Mouse (Mus musculus) forebrain, embryonic 11.5 days (tissue): ENCODE measurements at regions not wholly inside any gene's neighbourhood (a gene's known extent, or its start where the extent isn't known, plus 50 kb on each side); places are given as distances from the start of the nearest gene placed in this dataset.

ENCODE experiments used
- ATAC-seq: fragments of 200-750 bp; cut with Nextera tagmentation; replicated peaks from 2 replicates; pipeline ENCODE4 v1.8.0; 2017; ENCODE audit warnings: moderate TSS enrichment; ENCODE audit not compliant: low FRiP score
- DNase-seq: peaks from one replicate; pipeline ENCODE4 v3.0.0-alpha.2; 2017; ENCODE audit warnings: low spot score
- H3K27ac ChIP-seq: fragments of 300-500 bp; sonication (generic); 2 replicates; pipeline ENCODE4 v1.5.1; 2014; ENCODE audit warnings: low read depth, low read length
- H3K27me3 ChIP-seq: fragments of 300-500 bp; sonication (generic); 2 replicates; pipeline ENCODE4 v1.6.1; 2014; ENCODE audit warnings: mild to moderate bottlenecking, low read length, mixed read lengths; ENCODE audit not compliant: control insufficient read depth, insufficient read depth
- H3K36me3 ChIP-seq: fragments of 300-500 bp; sonication (generic); 2 replicates; pipeline ENCODE4 v1.6.1; 2014; ENCODE audit warnings: mild to moderate bottlenecking, low read length, moderate library complexity, mixed read lengths; ENCODE audit not compliant: control insufficient read depth, insufficient read depth
- H3K4me1 ChIP-seq: fragments of 300-500 bp; sonication (generic); replicated peaks from 2 replicates; pipeline ENCODE4 v1.6.1; 2014; ENCODE audit warnings: low read length, mixed read lengths; ENCODE audit not compliant: control insufficient read depth, insufficient read depth
- H3K4me2 ChIP-seq: fragments of 300-500 bp; sonication (generic); 2 replicates; pipeline ENCODE4 v1.6.1; 2014; ENCODE audit warnings: low read depth, mild to moderate bottlenecking, low read length, moderate library complexity, mixed read lengths; ENCODE audit not compliant: severe bottlenecking
- H3K4me3 ChIP-seq: fragments of 300-500 bp; sonication (generic); 2 replicates; pipeline ENCODE4 v1.5.1; 2014; ENCODE audit warnings: low read depth, low read length
- H3K9ac ChIP-seq: fragments of 300-500 bp; sonication (generic); 2 replicates; pipeline ENCODE4 v1.6.1; 2014; ENCODE audit warnings: low read length
- H3K9me3 ChIP-seq: fragments of 300-500 bp; sonication (generic); 2 replicates; pipeline ENCODE4 v1.6.1; 2016; ENCODE audit warnings: low read length, mixed read lengths; ENCODE audit not compliant: control insufficient read depth
- WGBS: fragments of 180-500 bp; shearing (Covaris S2); extraction: QIAGEN DNeasy Blood & Tissue Kit; methylation state at CpG from one replicate; pipeline ENCODE4 v1.1.7; 2014; 5-methylcytosine and 5-hydroxymethylcytosine counted together

DNA sequence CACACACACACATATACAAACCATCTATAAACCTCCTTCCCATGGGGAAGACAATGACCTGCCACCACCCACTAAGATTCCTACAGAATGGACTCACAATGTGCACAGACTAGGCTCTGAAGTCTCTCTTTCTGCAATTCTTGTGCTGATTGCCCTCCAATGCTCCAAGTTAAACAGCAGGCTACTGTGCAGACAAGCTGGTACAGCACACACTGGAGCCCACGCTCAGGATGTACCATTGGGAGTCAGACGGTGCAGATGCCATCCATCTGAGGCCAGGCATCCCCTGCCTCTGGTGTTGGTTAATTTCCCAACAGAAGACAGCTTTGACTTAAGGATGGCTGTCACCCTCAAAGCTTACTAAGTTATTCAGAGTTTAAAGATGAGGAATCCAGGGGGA lies 236.1 kb downstream of the Opa1 start:
- Histone ChIP-seq H3K4me1 (peaks cover 6% of the 10 kb centered on the region; the same call in 1 of the 2 replicates), H3K4me3 (no peak overlapping the region), H3K9me3 (no peaks in the 10 kb centered on the region), H3K4me2 (no peak overlapping the region), H3K36me3 (no peaks in the 10 kb centered on the region), H3K27me3 (peaks cover 4% of the 10 kb centered on the region), H3K27ac (no peak overlapping the region), H3K9ac (no peak overlapping the region)
- no peak for DNase-seq
- WGBS: 90% methylated on average over 2 of the region's 2 CpGs
- no peak for ATAC-seq

DNA sequence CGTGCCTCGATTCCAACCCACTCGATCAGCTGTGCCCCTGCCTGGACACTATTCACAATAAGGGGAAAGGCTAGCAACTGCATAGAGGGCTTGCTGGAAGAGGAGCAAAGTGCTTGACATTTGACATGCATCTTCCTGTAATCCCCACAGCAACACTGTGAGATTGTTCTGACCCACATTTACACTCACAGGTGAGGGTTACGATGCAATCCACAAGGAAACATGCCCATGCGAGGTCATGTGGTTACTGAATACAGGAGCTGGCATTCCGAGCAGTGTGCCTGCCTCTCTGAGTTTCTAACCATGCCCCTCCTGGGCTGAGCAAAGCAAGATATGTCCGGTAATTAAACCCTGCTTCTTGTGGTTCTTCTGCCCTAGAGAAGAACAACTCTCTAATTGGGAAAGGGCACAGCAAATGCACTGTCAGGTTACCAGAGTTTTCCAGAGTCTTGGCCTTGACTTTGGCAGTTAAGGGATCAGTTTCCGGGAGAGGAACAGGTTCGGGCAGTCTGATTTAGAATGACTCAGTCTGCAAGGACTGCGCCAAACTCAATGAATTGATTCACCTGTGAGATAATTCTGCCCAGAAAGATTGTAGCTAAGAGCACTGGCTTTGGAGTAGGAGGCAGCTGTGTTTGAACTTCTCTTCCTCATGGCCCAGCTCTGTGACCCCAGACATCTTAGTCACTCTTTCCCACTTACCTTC lies 236.7 kb downstream of the Opa1 start:
- H3K4me1 ChIP-seq: peaks cover 6% of the 10 kb centered on the region; the same call in 1 of the 2 replicates
- H3K27me3 ChIP-seq: peaks cover 4% of the 10 kb centered on the region
- no peak overlapping the region for H3K4me2 ChIP-seq
- H3K9ac ChIP-seq: no peak overlapping the region
- no peaks in the 10 kb centered on the region for H3K9me3 ChIP-seq
- no peak overlapping the region for H3K27ac ChIP-seq
- H3K4me3 ChIP-seq: no peak overlapping the region
- no peak for DNase-seq
- 84% methylated on average over 10 of the region's 10 CpGs for WGBS
- no peak for ATAC-seq
- H3K36me3 ChIP-seq: no peaks in the 10 kb centered on the region

GRCm38 (mm10) chr16:29816681-29817369 lies 237.7 kb downstream of the Opa1 start:
- H3K27me3 ChIP-seq: peaks cover 4% of the 10 kb centered on the region
- peaks cover 6% of the 10 kb centered on the region; the same call in 1 of the 2 replicates for H3K4me1 ChIP-seq
- DNase-seq (no peak), ATAC-seq (no peak)
- no peak overlapping the region for H3K4me3 ChIP-seq
- H3K9ac ChIP-seq: no peak overlapping the region
- H3K36me3 ChIP-seq: no peaks in the 10 kb centered on the region
- 81% methylated on average over 10 of the region's 10 CpGs for WGBS
- no peak overlapping the region for H3K4me2 ChIP-seq
- no peaks in the 10 kb centered on the region for H3K9me3 ChIP-seq
- no peak overlapping the region for H3K27ac ChIP-seq

DNA sequence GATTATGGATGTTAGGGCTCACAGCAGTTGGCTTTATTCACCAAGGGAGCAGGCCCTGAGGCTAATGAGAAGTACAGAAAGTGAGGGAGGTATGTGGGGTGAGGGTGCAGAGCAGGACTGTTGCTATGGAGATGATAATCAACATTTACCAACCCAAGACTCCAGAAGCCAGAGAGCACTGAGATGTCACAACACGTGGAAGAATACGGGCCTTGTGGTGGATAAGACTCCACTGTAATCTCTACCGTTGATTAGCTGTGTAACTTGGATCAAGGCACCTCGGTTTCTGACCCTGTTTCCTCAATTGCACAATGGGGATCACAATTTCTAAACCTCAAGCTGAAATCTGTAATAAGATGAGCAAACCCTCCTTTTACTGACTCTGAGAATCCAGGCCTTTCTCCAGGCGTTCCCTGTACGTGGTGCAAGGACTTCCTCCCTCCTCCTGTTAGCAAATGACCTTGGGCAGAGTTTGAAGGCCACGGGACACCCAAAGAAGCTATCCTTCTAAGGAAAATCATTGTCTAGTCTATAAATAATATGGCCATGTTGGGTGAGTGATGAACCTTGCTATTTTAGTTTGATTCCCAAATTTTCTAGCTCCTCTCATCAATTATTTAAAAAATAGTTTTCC lies 239.8 kb downstream of the Opa1 start:
- Histone ChIP-seq H3K4me2 (no peak overlapping the region), H3K36me3 (no peaks in the 10 kb centered on the region), H3K4me1 (no peaks in the 10 kb centered on the region; the same call in 1 of the 2 replicates), H3K27me3 (no peaks in the 10 kb centered on the region), H3K9me3 (no peaks in the 10 kb centered on the region), H3K4me3 (no peak overlapping the region), H3K9ac (no peak overlapping the region), H3K27ac (no peak overlapping the region)
- DNase-seq (peak; percentile 18), ATAC-seq (no peak)
- WGBS: 64% methylated on average over 7 of the region's 7 CpGs

DNA sequence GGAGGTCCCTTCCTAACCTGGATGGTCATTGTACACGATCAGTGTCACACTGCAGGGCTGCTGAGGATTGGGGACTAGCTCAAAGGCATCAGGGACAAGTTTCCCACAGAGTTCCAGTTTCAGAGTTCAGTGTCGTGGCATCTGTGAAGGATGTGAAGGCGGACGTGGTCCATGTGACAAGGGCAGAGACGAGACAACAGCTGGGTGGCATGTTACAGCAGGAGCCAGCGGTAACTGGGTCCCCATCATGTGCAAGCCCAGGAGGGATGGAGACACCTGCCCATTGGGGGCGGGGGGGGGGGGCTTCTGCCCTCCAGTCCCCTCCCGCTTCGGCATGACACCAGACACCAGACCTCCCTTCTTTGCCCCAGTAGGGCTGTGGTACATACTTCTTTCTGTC lies 241.6 kb downstream of the Opa1 start:
- ATAC-seq (no peak), DNase-seq (peak; percentile 41)
- no peaks in the 10 kb centered on the region for H3K9me3 ChIP-seq
- no peak overlapping the region for H3K27ac ChIP-seq
- WGBS: 79% methylated on average over 9 of the region's 9 CpGs
- H3K4me1 ChIP-seq: no peaks in the 10 kb centered on the region
- no peak overlapping the region for H3K4me3 ChIP-seq
- H3K4me2 ChIP-seq: no peak overlapping the region
- H3K9ac ChIP-seq: no peak overlapping the region
- H3K36me3 ChIP-seq: no peaks in the 10 kb centered on the region
- H3K27me3 ChIP-seq: no peaks in the 10 kb centered on the region

DNA sequence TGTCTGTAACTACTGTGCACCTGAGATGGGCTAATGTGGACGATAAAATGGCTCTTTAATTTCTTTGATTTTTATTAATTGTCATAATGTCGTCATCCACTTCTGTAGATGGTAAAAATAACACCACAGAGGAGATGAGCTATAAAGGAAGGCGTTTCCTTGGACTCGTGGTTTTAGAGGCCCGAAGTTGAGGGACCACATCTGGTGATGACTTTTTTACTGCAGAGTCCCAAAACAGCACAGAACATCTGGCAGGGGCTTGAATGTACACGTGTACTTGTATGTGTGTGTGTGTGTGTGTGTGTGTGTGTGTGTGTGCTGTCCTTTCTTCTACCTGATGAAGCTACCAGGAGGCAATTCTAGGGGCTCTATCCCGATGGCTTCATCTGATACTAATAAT lies 242.1 kb upstream of the Hes1 start:
- ATAC-seq (no peak), DNase-seq (peak; percentile 8)
- Histone ChIP-seq H3K9ac (no peak overlapping the region), H3K4me1 (no peaks in the 10 kb centered on the region), H3K27ac (no peak overlapping the region), H3K27me3 (no peaks in the 10 kb centered on the region), H3K4me2 (no peak overlapping the region), H3K4me3 (no peak overlapping the region), H3K9me3 (no peaks in the 10 kb centered on the region), H3K36me3 (no peaks in the 10 kb centered on the region)
- WGBS: 88% methylated on average over 7 of the region's 7 CpGs

GRCm38 (mm10) chr16:29822843-29823401 lies 241.3 kb upstream of the Hes1 start:
- DNase-seq (peak; percentile 37), ATAC-seq (no peak)
- Histone ChIP-seq H3K4me2 (no peak overlapping the region), H3K4me1 (no peaks in the 10 kb centered on the region), H3K27me3 (no peaks in the 10 kb centered on the region), H3K27ac (no peak overlapping the region), H3K36me3 (no peaks in the 10 kb centered on the region), H3K9me3 (no peaks in the 10 kb centered on the region; the same call in 1 of the 2 replicates), H3K4me3 (no peak overlapping the region), H3K9ac (no peak overlapping the region)
- WGBS: 67% methylated on average over 8 of the region's 8 CpGs

DNA sequence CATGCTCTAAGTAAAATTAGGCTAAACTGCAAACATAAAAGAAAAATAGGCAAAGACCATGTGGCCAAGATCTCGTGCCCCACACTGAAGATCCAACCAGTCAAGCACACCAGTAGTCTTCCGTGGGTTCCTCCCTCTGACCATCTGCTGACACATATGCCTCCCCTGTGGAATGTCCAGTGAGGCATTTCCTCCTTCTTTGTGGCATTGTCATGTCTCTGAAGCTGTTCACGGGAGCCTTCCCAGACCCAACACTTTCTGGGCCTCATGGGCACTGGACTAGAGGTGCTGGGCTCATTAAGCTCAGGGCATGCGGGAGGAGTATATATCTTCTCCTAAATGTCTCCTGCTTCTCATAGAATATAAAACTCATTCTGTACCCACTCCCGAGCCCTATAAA lies 237.3 kb upstream of the Hes1 start:
- Histone ChIP-seq H3K4me2 (no peak overlapping the region), H3K9me3 (no peaks in the 10 kb centered on the region; the same call in 1 of the 2 replicates), H3K36me3 (no peaks in the 10 kb centered on the region), H3K4me3 (no peak overlapping the region), H3K27me3 (no peaks in the 10 kb centered on the region), H3K9ac (no peak overlapping the region), H3K27ac (no peak overlapping the region), H3K4me1 (0 out of 2 replicates have a peak, but pooled peaks cover 2% of the 10 kb centered on the region)
- 74% methylated on average over 5 of the region's 5 CpGs for WGBS
- DNase-seq (no peak), ATAC-seq (no peak)
